Mouse (Mus musculus) lung, embryonic 16.5 days (tissue): Measurements from ENCODE around the gene Hectd3. TPM values are rescaled to one million over a fixed set of nuclear protein-coding genes. Genes with fewer than 3 reads are reported as not detected.
A peak's percentile ranks its signal among the peaks of the same experiment; 100 is the strongest.

ENCODE experiments used
- ATAC-seq: fragments of 200-750 bp; cut with Nextera tagmentation; 2 replicates; pipeline ENCODE4 v1.8.0; 2017; ENCODE audit warnings: low read depth, mild to moderate bottlenecking, moderate library complexity
- H3K27ac ChIP-seq: fragments of 300-500 bp; sonication (generic); 2 replicates; pipeline ENCODE4 v1.5.1; 2014; ENCODE audit warnings: mild to moderate bottlenecking, control low read depth, low read length
- H3K27me3 ChIP-seq: fragments of 300-500 bp; sonication (generic); 2 replicates; pipeline ENCODE4 v1.6.1; 2014; ENCODE audit warnings: low read depth, low read length, mixed read lengths; ENCODE audit not compliant: control insufficient read depth, insufficient read depth
- H3K36me3 ChIP-seq: fragments of 300-500 bp; sonication (generic); 2 replicates; pipeline ENCODE4 v1.6.1; 2014; ENCODE audit warnings: low read length; ENCODE audit not compliant: control insufficient read depth, insufficient read depth
- H3K4me1 ChIP-seq: fragments of 300-500 bp; sonication (generic); replicated peaks from 2 replicates; pipeline ENCODE4 v1.6.1; 2014; ENCODE audit warnings: low read length, mixed read lengths; ENCODE audit not compliant: control insufficient read depth, insufficient read depth
- H3K4me2 ChIP-seq: fragments of 300-500 bp; sonication (generic); 2 replicates; pipeline ENCODE4 v1.6.1; 2014; ENCODE audit warnings: low read depth, low read length, control low read depth
- H3K4me3 ChIP-seq: fragments of 300-500 bp; sonication (generic); 2 replicates; pipeline ENCODE4 v1.5.1; 2014; ENCODE audit warnings: mild to moderate bottlenecking, low read length, control low read depth
- H3K9ac ChIP-seq: fragments of 300-500 bp; sonication (generic); 2 replicates; pipeline ENCODE4 v1.6.1; 2014; ENCODE audit warnings: low read length, control low read depth
- H3K9me3 ChIP-seq: fragments of 300-500 bp; sonication (generic); 2 replicates; pipeline ENCODE4 v1.6.1; 2016; ENCODE audit warnings: low read length; ENCODE audit not compliant: control insufficient read depth
- WGBS: fragments of 180-500 bp; shearing (Covaris S2); extraction: QIAGEN DNeasy Blood & Tissue Kit; methylation state at CpG from one replicate; pipeline ENCODE4 v1.1.7; 2014; 5-methylcytosine and 5-hydroxymethylcytosine counted together
- polyA plus RNA-seq: library from polyadenylated mRNA; unstranded; fragments of >200 nt; fragmentation: Nextera tagmentation; extraction: Ambion mirVana; gene quantifications from 2 replicates; pipeline ENCODE4 v1.2.1, GENCODE M21; 2015

Hectd3 gene
- polyA plus RNA-seq, 1 experiment from 2014 or later = 8.0 TPM

DNA sequence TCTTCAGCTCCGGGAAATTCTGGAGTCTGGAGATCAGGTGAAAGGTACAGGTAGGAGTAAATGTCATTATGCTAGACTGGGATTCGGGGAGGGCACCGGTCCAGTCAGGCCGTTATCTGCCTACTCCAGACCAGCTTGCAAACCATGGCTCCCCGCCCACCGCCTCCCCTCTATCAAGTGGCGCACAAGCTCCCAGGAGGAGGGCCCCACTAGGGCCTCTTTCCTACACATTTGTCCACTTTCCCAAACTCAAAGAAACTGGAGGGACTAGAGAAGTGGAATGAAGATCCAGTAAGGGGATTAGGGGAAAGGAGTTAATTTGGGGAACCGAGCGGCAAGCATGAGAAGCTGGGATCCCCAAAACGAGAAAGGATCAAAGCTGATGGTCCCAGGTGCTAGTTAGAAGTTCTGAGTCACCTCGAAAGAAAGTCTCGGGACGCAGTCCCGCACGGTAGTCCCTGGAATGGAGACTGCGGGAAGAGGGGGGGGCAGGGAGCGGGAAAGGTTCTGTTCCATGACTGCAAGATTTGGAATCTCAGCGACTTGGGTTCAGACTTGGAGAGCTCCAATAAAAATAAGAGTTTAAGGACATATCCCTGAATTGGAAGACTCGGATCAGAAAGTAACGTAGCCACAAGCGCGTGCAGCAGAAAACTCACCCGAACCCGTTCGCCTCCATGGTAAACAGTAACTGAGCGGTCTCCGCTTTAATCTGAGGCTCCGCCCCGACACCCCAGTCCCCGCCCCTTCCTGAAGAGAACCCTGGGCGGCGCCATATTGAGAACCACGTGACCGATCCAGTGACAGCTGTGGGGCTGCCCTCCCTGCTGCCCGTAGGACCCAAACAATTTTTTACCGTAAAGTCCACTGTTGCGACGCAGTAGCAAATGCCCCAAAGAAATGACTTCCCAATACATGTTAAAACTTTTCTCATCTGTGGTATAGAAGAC is 1.2 kb upstream of the Hectd3 start, which contains the start of gene Urod:
TSS of gene Urod (minus strand) at position 742 of the 950 bp plus-strand sequence.
- ATAC-seq = peak; percentile 96
- H3K36me3 ChIP-seq = peaks cover 2% of the 10 kb centered on the region; the same call in 1 of the 2 replicates
- H3K27ac ChIP-seq = peak within 1 kb of the TSS; percentile 58
- WGBS = under 1% methylated on average over 38 of the region's 38 CpGs
- no peaks in the 10 kb centered on the region for H3K27me3 ChIP-seq
- peak within 1 kb of the TSS; percentile 95 for H3K4me2 ChIP-seq
- H3K4me1 ChIP-seq = peaks cover 14% of the 10 kb centered on the region
- H3K4me3 ChIP-seq = peak within 1 kb of the TSS; percentile 91
- H3K9ac ChIP-seq = peak within 1 kb of the TSS; percentile 86
- no peaks in the 10 kb centered on the region for H3K9me3 ChIP-seq

DNA sequence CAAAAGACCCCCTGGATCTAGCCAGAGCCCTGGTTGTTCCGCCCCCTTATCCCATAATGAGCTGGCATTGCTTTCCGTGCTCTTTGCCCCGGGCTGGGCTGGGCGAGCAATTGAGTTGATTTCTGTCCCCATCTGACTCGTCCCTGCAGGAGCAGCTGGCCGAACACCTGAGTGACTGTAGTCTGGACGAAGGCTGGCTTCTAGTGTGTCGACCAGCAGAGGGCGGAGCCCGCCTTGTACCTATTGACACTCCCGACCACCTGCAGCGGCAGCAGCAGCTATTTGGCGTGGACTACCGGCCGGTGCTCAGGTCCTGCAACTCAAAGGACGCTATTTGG is 650 bp downstream of the Hectd3 start:
- 0% methylated on average over 16 of the region's 16 CpGs for WGBS
- ATAC-seq = 0 out of 2 replicates have a peak, but pooled peaks have one; percentile 13

DNA sequence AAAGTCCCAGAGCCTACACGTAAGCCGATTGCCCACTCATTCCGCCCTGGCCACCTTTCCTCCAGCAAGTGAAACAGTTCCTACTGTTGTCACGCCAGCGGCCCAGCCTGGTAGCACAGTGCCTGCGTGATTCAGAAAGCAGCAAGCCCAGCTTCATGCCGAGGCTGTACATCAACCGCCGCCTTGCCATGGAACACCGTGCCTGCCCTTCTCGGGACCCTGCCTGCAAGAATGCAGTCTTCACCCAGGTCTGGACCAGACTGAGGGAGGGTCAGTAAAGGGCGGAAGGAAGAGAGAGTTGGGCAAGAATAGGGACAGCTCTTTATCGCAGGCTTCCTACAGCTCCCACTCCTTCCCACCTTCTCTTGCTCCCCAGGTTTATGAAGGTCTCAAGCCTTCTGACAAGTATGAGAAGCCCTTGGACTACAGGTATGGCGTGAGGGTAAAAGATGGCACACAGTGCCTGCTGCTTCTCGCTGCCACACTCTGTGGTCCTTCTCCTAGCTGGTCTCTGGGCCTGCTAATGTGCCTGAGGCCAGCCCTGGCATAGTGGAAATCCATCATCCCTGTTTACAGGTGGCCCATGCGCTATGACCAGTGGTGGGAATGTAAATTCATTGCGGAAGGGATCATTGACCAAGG is 4.5 kb downstream of the Hectd3 start:
- H3K27ac ChIP-seq = no peak overlapping the region
- no peak overlapping the region for H3K4me2 ChIP-seq
- 91% methylated on average over 17 of the region's 17 CpGs for WGBS
- H3K9ac ChIP-seq = no peak overlapping the region
- H3K27me3 ChIP-seq = no peaks in the 10 kb centered on the region
- ATAC-seq = no peak
- no peaks in the 10 kb centered on the region for H3K9me3 ChIP-seq
- H3K36me3 ChIP-seq = peaks cover 17% of the 10 kb centered on the region
- no peak overlapping the region for H3K4me3 ChIP-seq
- H3K4me1 ChIP-seq = peaks cover 8% of the 10 kb centered on the region

More for the DNA sequence above, 650 bp downstream of the Hectd3 start:
- Histone ChIP-seq H3K4me1 (peaks cover 14% of the 10 kb centered on the region), H3K4me3 (peak overlapping the region; percentile 91), H3K27ac (no peak overlapping the region), H3K9ac (peak overlapping the region; percentile 86), H3K27me3 (no peaks in the 10 kb centered on the region), H3K9me3 (no peaks in the 10 kb centered on the region), H3K36me3 (peaks cover 6% of the 10 kb centered on the region; the same call in 1 of the 2 replicates), H3K4me2 (peak overlapping the region; percentile 95)

DNA sequence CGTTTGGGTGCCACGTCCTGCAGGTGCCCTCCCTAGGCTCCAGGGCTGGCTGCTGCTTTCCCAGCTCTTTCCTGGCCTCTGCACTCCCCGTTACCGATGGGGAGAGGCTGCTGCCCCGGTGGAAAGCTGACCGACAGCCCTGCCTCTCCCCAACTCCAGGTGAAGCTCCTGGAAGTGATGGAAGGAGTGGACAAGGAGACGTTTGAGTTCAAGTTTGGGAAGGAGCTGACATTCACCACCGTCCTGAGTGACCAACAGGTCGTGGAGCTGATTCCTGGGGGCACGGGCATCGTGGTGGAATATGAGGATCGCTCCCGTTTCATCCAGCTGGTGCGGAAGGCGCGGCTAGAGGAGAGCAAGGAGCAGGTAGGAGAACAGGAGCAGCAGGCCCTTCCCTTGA is 6.8 kb downstream of the Hectd3 start:
- ATAC-seq = no peak
- H3K4me1 ChIP-seq = no peaks in the 10 kb centered on the region
- H3K4me3 ChIP-seq = no peak overlapping the region
- H3K36me3 ChIP-seq = peaks cover 17% of the 10 kb centered on the region
- no peak overlapping the region for H3K4me2 ChIP-seq
- H3K27ac ChIP-seq = no peak overlapping the region
- 87% methylated on average over 16 of the region's 16 CpGs for WGBS
- no peak overlapping the region for H3K9ac ChIP-seq
- H3K9me3 ChIP-seq = no peaks in the 10 kb centered on the region
- no peaks in the 10 kb centered on the region for H3K27me3 ChIP-seq

GRCm38 (mm10) chr4:117002543-117003521 is 7.7 kb downstream of the Hectd3 start:
- Histone ChIP-seq H3K27me3 (no peaks in the 10 kb centered on the region), H3K9me3 (no peaks in the 10 kb centered on the region), H3K4me1 (no peaks in the 10 kb centered on the region), H3K9ac (no peak overlapping the region), H3K4me2 (no peak overlapping the region), H3K27ac (no peak overlapping the region), H3K4me3 (no peak overlapping the region), H3K36me3 (peaks cover 17% of the 10 kb centered on the region)
- peak; percentile 62; the same call in 1 of the 2 replicates for ATAC-seq
- 51% methylated on average over 38 of the region's 38 CpGs for WGBS

DNA sequence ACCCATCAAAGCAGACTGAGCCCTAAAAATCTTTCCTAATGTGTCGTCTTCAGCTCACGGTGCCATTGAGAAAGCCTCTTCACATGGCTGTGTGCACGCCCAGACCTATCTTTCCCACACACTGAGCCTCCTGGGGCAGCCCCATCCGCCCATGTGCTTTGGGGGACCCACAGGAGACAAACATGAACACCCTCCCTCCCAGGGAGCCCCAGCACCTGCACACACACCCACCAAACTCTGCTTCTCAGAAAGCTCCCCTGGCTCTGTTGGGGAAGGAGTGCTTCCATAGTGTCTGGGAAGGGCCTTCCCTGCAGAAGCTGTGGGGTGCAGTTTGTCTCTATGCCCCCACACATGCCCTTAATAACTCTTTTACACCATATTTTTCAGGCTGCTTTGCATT is 9.5 kb downstream of the Hectd3 start:
- H3K36me3 ChIP-seq = peaks cover 17% of the 10 kb centered on the region
- H3K4me1 ChIP-seq = no peaks in the 10 kb centered on the region
- H3K4me2 ChIP-seq = no peak overlapping the region
- no peak overlapping the region for H3K27ac ChIP-seq
- no peak overlapping the region for H3K4me3 ChIP-seq
- ATAC-seq = no peak
- no peaks in the 10 kb centered on the region for H3K9me3 ChIP-seq
- 72% methylated on average over 4 of the region's 4 CpGs for WGBS
- no peaks in the 10 kb centered on the region for H3K27me3 ChIP-seq
- H3K9ac ChIP-seq = no peak overlapping the region

- Histone ChIP-seq H3K4me3 (no peak overlapping the region), H3K27ac (no peak overlapping the region), H3K9ac (no peak overlapping the region), H3K4me2 (no peak overlapping the region), H3K4me1 (no peaks in the 10 kb centered on the region), H3K27me3 (no peaks in the 10 kb centered on the region), H3K36me3 (peaks cover 12% of the 10 kb centered on the region), H3K9me3 (no peaks in the 10 kb centered on the region)
- no peak for ATAC-seq
- WGBS = 68% methylated on average over 7 of the region's 7 CpGs
Observed at GRCm38 (mm10) chr4:117005611-117006400, 10.7 kb downstream of the Hectd3 start.

DNA sequence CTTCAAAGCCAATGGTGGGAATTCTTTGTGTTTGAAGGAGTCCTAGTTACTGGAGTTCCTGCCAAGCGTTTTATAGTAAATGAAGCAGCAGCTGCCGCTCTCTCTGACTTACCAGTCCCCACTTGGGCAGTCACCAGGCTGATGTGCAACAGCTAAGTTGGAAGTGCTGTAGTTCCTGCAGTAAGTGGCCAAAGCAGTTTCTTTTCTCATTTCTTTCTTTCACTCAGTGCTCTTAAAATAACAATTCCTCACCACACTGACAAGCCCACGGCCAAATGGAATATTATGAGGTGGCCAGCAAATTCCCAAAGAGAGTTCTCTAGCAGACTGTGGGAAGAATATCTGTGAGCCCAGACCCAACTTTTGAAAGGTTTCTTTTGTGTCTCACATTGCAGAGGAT is 11.9 kb downstream of the Hectd3 start:
- Histone ChIP-seq H3K4me1 (no peaks in the 10 kb centered on the region), H3K27ac (no peak overlapping the region), H3K9ac (no peak overlapping the region), H3K9me3 (no peaks in the 10 kb centered on the region), H3K4me2 (no peak overlapping the region), H3K27me3 (no peaks in the 10 kb centered on the region), H3K4me3 (no peak overlapping the region), H3K36me3 (peaks cover 7% of the 10 kb centered on the region; the same call in 1 of the 2 replicates)
- WGBS = 53% methylated on average over 3 of the region's 3 CpGs
- ATAC-seq = no peak
